Mouse (Mus musculus) ES-Bruce4 (cell line): ENCODE measurements around the gene Ipo7.

Source experiments
- CTCF ChIP-seq: IDR thresholded peaks from one replicate; pipeline ENCODE4 v1.8.1; 2011; ENCODE audit warnings: low read depth, low read length
- EP300 ChIP-seq: IDR thresholded peaks from 2 replicates; pipeline ENCODE4 v1.6.1; 2011; ENCODE audit warnings: low read depth, low read length; ENCODE audit not compliant: insufficient read depth

DNA sequence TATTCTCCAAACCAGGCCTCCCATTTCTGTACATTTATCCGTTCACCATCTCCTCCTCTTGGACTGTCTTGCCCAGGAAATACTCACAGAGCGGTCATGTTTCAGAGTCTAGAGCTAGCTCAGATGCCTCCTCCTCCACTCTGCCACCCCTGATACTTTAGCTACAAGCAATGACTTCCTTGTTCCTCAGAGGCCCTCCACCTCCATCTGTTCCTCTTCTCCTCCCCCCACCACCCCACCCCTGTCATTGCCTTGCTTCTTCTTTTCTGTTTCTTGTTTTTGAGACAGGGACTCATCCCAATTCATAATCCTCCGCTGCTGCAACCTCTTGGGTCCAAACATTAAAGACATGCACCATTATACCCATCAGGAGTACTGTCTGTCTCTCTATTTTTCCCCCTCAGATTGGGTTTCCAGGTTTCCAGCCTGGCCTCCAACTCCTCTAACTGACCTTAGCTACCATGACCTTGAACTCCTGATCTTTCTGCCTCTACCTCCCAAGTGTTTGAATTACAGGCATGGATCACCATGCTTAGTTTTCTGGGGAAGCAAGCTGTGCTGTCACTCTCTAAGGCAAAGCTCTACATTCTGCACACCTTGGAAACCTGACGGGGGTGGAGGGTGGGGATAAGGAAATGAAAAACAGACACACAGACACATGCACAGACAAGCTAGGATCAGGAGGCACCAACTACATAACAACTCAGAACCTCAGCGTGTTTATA, 11.4 kb upstream of the Ipo7 start:
- no peak for TF ChIP-seq CTCF
- TF ChIP-seq EP300, result no peak
